Mouse (Mus musculus): Measurements from ENCODE around the gene Dennd4a.
"Not testable (repeated sequence)": the region's sequence is repeated elsewhere in the genome, so short reads cannot be mapped to it uniquely, and the experiment has no call there.

Gene Dennd4a

DNA sequence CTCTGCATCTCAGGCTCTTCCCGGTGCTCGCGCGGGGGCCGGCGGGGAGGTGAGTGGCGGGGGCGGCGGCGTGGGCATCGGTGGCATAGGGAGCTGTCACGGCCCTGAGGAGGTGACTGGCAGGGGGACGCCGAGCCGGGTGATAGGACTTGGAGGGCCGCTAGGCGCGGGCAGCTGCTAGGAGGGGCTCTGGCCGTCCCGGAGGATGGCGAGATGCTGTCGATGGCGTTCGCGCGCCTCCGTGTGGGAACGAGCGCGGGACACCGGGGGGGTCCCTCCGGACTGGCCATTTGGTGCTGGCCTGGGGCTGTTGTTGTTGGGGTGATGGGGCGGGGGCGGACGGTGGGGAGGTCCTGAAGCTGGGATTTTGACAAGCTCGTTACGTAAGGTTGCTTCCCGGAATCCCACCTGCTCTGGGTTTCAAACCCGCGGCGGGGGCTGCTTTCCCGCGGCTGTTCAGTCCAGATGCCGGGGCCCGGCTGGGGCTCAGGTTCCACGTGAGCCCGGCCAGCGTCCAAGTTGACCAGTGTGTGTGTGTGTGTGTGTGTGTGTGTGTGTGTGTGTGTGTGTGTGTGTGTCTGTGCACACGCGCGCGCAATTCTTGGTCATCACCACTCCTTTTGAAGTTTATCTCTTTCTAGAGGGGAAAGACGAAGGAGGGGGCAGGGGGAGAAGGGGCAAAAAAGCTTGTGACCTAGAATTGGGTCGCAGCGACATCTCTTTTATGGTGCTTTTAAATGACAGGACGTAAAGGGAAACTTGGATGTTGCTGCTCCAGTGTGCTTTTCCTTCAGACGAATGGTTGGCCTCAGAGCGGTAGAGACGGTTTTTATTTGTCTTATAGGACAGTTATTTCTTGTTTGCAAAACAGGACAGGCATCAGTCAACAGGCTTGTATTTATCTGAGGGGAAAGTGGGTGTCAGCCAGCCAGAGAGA lies 666 bp downstream of the Dennd4a start:
- DNase-seq (ENCODE audit: low spot score), result peak; percentile 58

GRCm38 (mm10) chr9:64812475-64812860 lies 1.3 kb downstream of the Dennd4a start:
- DNase-seq (ENCODE audit: low spot score), result no peak

- no peak for DNase-seq (ENCODE audit: low spot score)
Measured at GRCm38 (mm10) chr9:64814273-64814672, 3.1 kb downstream of the Dennd4a start.

GRCm38 (mm10) chr9:64819686-64820085 lies 8.5 kb downstream of the Dennd4a start:
- not testable (repeated sequence) for DNase-seq (ENCODE audit: low spot score)

GRCm38 (mm10) chr9:64820086-64820795 lies 9.1 kb downstream of the Dennd4a start:
- DNase-seq (ENCODE audit: low spot score), result no peak

- no peak for DNase-seq (ENCODE audit: low spot score)
Measured at GRCm38 (mm10) chr9:64822235-64822634, 11.1 kb downstream of the Dennd4a start.

- no peak for DNase-seq (ENCODE audit: low spot score)
Measured at GRCm38 (mm10) chr9:64824389-64825008, 13.4 kb downstream of the Dennd4a start.

GRCm38 (mm10) chr9:64830092-64830618 lies 19.0 kb downstream of the Dennd4a start:
- no peak for DNase-seq (ENCODE audit: low spot score)

- DNase-seq (ENCODE audit: low spot score), result no peak
Measured at GRCm38 (mm10) chr9:64830641-64831040, 19.5 kb downstream of the Dennd4a start.

DNA sequence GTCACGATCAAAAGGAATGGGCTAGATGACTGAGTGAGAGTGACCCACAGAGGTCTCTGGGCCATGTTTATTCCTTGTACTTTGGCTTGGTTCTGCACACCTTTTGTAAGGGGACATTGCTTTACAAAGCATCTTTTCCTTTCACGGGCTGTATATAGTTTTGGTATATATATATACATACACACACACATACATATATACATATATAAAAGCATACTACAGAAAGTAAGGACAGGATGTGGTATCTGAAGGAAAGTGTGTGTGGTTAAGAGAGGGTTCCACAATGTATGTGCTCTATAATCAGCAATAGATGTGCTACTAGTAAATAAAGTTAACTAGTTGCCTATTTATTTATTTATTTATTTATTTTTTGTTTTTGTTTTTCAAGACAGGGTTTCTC lies 20.6 kb downstream of the Dennd4a start:
- DNase-seq (ENCODE audit: low spot score), result no peak

GRCm38 (mm10) chr9:64834418-64834817 lies 23.3 kb downstream of the Dennd4a start:
- no peak for DNase-seq (ENCODE audit: low spot score)

GRCm38 (mm10) chr9:64845355-64845754 lies 34.2 kb downstream of the Dennd4a start:
- no peak for DNase-seq (ENCODE audit: low spot score)

DNA sequence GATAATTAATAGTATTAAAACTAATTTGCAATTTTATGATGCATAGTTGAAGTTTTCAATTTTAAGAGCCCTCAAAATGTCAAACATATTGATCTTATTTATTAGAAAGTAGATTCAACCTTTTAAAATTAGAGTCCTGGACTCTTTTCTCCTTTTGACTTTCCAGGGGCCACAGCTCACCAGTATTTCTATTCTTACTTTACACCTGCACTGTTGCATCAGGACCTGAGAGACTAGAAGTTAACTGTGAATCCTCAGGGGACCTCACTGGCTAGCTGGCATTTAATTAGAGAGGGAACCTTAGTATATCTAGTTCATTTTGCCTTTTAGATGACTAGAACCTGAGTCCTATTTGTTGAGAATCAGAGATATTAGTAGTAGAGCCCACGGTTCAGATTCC lies 38.4 kb downstream of the Dennd4a start:
- no peak for DNase-seq (ENCODE audit: low spot score)

GRCm38 (mm10) chr9:64860083-64860482 lies 48.9 kb downstream of the Dennd4a start:
- no peak for DNase-seq (ENCODE audit: low spot score)

DNA sequence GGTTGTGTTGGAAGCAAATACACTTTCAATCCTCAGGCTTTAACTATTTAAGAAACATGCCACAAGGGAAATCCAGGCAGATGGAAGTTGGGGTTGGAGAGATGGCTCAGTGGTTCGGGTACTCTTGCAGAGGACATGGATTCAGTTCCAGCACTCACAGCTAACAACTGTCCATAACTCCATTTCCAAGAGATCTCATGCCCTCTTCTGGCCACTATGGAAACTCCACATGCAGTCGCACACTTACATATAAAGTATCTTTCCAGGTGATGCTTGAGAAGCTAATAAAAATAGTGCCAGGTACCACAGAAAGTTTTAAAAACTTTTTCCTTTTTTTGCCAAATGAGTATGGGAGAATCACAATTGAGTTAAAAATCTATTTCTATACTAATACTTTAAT lies 51.5 kb downstream of the Dennd4a start:
- no peak for DNase-seq (ENCODE audit: low spot score)

DNA sequence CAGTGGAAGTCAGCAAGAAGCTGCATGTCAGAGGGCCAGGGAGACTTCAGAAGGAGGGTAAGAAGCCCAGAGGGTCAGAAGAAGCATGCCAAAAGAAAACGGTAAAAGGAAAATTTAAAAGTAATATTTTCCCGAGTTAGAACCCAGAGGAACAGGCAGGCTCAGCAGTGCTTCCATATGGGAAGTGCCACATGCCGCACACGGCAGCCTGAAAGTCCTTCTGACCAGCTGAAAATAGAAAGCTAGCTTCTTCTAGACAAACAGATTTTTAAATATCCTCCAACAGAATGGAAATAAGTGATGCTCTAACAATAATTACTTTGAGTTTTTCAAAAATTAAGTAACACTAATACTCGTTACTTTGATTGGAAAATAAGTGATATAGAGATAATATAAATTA lies 74.9 kb downstream of the Dennd4a start:
- no peak for DNase-seq (ENCODE audit: low spot score)

DNA sequence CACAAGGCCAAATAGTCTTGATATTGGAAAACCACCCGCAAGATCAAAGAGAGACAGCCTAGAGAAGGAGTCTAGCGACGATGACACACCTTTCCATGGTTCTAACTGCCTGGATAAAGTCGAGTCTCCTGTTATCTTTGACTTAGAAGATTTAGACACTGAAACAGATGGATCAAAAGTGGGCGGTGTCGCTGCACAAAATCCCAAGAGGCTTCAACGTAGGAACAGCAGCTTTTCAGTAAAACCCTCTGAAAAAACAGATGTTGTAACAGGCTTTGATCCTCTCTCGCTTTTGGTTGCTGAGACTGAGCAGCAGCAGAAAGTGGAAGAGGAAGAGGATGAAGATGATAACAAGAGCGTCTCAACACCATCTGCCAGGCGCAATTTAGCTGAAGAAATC lies 85.5 kb downstream of the Dennd4a start:
- DNase-seq (ENCODE audit: low spot score), result no peak

DNA sequence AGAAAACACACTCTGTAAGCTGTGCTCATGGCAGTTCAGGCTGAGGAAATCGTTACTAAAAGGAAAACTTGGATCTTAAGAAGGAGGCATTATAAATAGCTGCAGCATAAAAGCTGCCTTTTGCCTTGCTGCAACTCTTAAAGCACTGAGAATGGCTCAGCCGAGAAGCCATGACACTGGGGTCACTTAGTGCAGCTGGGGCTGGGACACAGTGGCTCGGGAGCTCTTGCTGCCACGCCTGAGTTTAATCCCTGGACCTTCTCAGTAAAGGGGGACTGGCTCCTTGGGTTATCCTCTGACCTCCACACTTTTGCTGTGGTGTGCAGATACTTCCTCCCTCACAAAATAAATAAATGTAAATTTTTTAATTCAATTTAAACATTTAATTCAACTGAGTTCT lies 91.7 kb downstream of the Dennd4a start:
- no peak for DNase-seq (ENCODE audit: low spot score)

DNA sequence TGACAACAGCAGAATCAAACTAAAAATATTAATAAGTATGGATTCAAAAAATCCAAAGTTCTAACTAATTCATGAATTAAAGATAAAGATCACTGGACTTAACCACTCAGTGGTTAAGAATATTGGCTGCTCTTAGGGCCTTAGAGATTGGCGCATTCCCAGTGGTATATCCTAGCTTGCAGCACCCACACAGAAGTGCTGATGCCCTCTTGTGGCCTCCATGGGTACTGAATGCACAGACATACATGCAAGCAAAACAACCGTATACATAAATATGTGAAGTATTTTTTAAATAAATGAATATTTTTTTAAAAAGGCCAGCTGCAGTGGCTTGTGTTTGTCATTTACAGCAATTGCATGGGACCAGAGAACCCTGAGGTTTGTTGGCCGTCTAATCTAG lies 92.2 kb downstream of the Dennd4a start:
- peak; percentile 84 for DNase-seq (ENCODE audit: low spot score)

DNA sequence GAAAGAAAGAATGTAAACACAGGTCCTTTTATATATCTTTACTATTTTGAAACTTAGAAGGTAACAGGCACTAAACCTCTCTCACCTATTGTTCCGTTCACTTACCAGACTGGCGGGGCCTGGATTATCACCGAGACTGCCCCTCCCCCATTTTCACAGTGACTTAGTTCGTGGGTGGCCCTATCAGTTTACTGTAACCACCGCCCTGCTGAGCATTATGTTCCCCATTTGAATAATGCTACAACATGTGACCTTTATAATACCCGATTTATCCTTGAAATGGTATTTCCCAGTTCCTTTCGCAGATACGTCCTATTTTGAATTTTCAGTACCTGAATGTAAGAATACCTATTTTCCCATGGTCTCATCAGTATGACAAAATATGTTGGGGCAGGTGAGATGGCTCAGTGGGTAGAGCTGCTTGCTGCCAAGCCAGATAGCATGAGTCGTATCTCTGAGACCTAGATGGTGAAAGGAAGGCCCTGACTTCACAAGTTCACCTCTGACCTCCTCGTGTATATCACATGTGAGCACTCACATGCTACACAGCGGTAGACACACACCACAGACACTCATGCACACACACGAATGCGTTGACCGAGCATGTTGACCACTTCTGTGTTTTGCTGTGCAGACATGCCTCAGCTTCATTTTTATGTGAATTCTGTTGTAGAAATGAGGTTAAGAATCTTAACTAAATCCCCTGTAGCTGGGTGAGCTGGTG lies 93.9 kb downstream of the Dennd4a start:
- no peak for DNase-seq (ENCODE audit: low spot score)

DNA sequence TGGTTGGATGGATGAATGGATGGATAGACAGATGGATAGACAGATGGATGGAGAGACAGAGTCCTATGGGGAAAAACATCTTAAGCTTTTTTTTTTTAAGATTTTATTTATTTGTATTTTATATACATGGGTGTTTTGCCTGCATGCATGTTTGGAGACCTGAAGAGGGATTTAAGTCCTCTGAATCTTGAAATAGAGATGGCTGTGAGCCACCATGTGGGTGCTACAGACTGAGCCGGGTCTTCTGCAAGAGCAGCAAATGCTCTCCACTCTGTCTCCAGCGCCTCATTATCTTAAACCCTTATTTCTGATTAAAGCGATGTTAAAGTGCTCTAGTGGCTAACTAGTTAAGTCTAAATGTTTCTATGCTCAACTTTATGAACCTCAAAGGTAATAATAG lies 96.3 kb downstream of the Dennd4a start:
- no peak for DNase-seq (ENCODE audit: low spot score)

- DNase-seq (ENCODE audit: low spot score), result no peak
Measured at GRCm38 (mm10) chr9:64913406-64913805, 102.3 kb downstream of the Dennd4a start.

All from layer of hippocampus, adult 11-12 months (tissue).